ENCODE assay signal across 15 mouse cellular contexts in genomic region chr11:75072932-75073625, GRCm38 (mm10).
A peak's percentile ranks its signal among the peaks of the same experiment; 100 is the strongest.
DNase-seq lines count a peak whose midpoint lies in the region; ATAC-seq and TF ChIP-seq lines count a peak whose summit lies in the region.
"Had no signal": no experiment of that assay in that cellular context is flagged by ENCODE, and none has a peak within 500 bp of the region (broad histone marks: within the 10 kb centered on the region; RNA-seq: fewer than 3 reads in every experiment).

No protein-coding gene starts in this region.

- no peaks in the 10 kb centered on the region for H3K9me3 ChIP-seq in heart, embryonic 16.5 days (replicated peaks; ENCODE audit: control insufficient read depth, low read length)
- no peaks in the 10 kb centered on the region for H3K9me3 ChIP-seq in heart, embryonic 12.5 days (replicated peaks)
- no peaks in the 10 kb centered on the region for H3K9me3 ChIP-seq in stomach, embryonic 16.5 days (replicated peaks; ENCODE audit: control insufficient read depth, low read length)
- H3K9me3 ChIP-seq in stomach, postnatal 0 days (ENCODE audit: control insufficient read depth, low read length): no peaks in the 10 kb centered on the region
- H3K9me3 ChIP-seq in limb, embryonic 11.5 days (ENCODE audit: control insufficient read depth, low read length): no peaks in the 10 kb centered on the region

- TF ChIP-seq EP300 in stomach, postnatal 0 days (optimal IDR thresholded peaks at IDR 0.05): no peak

- no peak overlapping the region for H3K4me2 ChIP-seq in heart, embryonic 16.5 days (ENCODE audit: low read depth, low read length)
- H3K4me2 ChIP-seq in heart, embryonic 12.5 days: no peak overlapping the region
- H3K4me2 ChIP-seq in stomach, embryonic 16.5 days (ENCODE audit: low read depth, low read length): no peak overlapping the region
- H3K4me2 ChIP-seq in stomach, postnatal 0 days (replicated peaks; ENCODE audit: low read depth): no peak overlapping the region
- no peak overlapping the region for H3K4me2 ChIP-seq in limb, embryonic 11.5 days (ENCODE audit: low read depth, severe bottlenecking)

- no peaks in the 10 kb centered on the region for H3K36me3 ChIP-seq in heart, embryonic 16.5 days (ENCODE audit: control insufficient read depth, insufficient read depth)
- H3K36me3 ChIP-seq in heart, embryonic 12.5 days: 0 out of 2 replicates have a peak, but pooled peaks cover 3% of the 10 kb centered on the region
- H3K36me3 ChIP-seq in stomach, embryonic 16.5 days (ENCODE audit: control insufficient read depth, insufficient read depth, low read length): no peaks in the 10 kb centered on the region
- no peaks in the 10 kb centered on the region for H3K36me3 ChIP-seq in stomach, postnatal 0 days (ENCODE audit: control insufficient read depth, insufficient read depth, low read length)
- H3K36me3 ChIP-seq in limb, embryonic 11.5 days (ENCODE audit: control insufficient read depth, insufficient read depth, low read length): no peaks in the 10 kb centered on the region

- peaks cover 2% of the 10 kb centered on the region; the same call in 1 of the 2 replicates for H3K4me1 ChIP-seq in heart, embryonic 16.5 days (ENCODE audit: control insufficient read depth, insufficient read depth, low read length)
- H3K4me1 ChIP-seq in heart, embryonic 12.5 days (replicated peaks): 0 out of 2 replicates have a peak, but pooled peaks cover 12% of the 10 kb centered on the region
- H3K4me1 ChIP-seq in stomach, embryonic 16.5 days (ENCODE audit: control insufficient read depth, insufficient read depth, low read length): peaks cover 8% of the 10 kb centered on the region; the same call in 1 of the 2 replicates
- H3K4me1 ChIP-seq in stomach, postnatal 0 days (replicated peaks; ENCODE audit: control insufficient read depth, insufficient read depth): no peaks in the 10 kb centered on the region
- peaks cover 18% of the 10 kb centered on the region for H3K4me1 ChIP-seq in limb, embryonic 11.5 days (ENCODE audit: control insufficient read depth, insufficient read depth, low read length)

- H3K9ac ChIP-seq in heart, embryonic 16.5 days (ENCODE audit: low read length): no peak overlapping the region
- H3K9ac ChIP-seq in heart, embryonic 12.5 days: no peak overlapping the region
- no peak overlapping the region for H3K9ac ChIP-seq in stomach, embryonic 16.5 days (ENCODE audit: low read length)
- H3K9ac ChIP-seq in stomach, postnatal 0 days (ENCODE audit: low read length): no peak overlapping the region
- H3K9ac ChIP-seq in limb, embryonic 11.5 days (ENCODE audit: low read length): no peak overlapping the region

- TF ChIP-seq CTCF in stomach, postnatal 0 days (IDR thresholded peaks at IDR 0.05; ENCODE audit: low read depth): no peak

- no peak overlapping the region for H3K4me3 ChIP-seq in heart, embryonic 16.5 days (ENCODE audit: low read length)
- no peak overlapping the region for H3K4me3 ChIP-seq in heart, embryonic 12.5 days
- H3K4me3 ChIP-seq in stomach, embryonic 16.5 days (replicated peaks; ENCODE audit: low read length): no peak overlapping the region
- no peak overlapping the region for H3K4me3 ChIP-seq in stomach, postnatal 0 days (ENCODE audit: low read depth, low read length)
- H3K4me3 ChIP-seq in limb, embryonic 11.5 days (ENCODE audit: low read depth, low read length): no peak overlapping the region

- DNase-seq in stomach, postnatal 0 days (ENCODE audit: low spot score): no peak
- no peak for DNase-seq in limb, embryonic 11.5 days (ENCODE audit: low spot score)
- no peak for DNase-seq in spleen, postnatal 36 days (ENCODE audit: low spot score in 2 of 2)
- DNase-seq in thymus, adult 18-20 months: no peak
- DNase-seq: cerebellum, adult 8-10 months; kidney, adult 8-10 months; layer of hippocampus, postnatal 36 days; retina, postnatal 1 day; right cerebral cortex, postnatal 4 days had no signal

- WGBS in heart, embryonic 16.5 days: 61% methylated on average over 2 of the region's 2 CpGs
- WGBS in heart, embryonic 12.5 days: 54% methylated on average over 2 of the region's 2 CpGs
- 48% methylated on average over 2 of the region's 2 CpGs for WGBS in stomach, embryonic 16.5 days
- WGBS in stomach, postnatal 0 days: 44% methylated on average over 2 of the region's 2 CpGs
- 44% methylated on average over 2 of the region's 2 CpGs for WGBS in limb, embryonic 11.5 days

- ATAC-seq in heart, embryonic 16.5 days (replicated peaks; ENCODE audit: extremely low read depth, insufficient read depth, low FRiP score): no peak
- ATAC-seq in heart, embryonic 12.5 days (ENCODE audit: insufficient number of reproducible peaks, low FRiP score): no peak
- ATAC-seq in stomach, embryonic 16.5 days (ENCODE audit: insufficient read depth, low FRiP score): no peak
- ATAC-seq in stomach, postnatal 0 days (ENCODE audit: low FRiP score, low TSS enrichment): no peak
- ATAC-seq in limb, embryonic 11.5 days (ENCODE audit: insufficient number of reproducible peaks, low FRiP score, low TSS enrichment, low read depth): no peak
- ATAC-seq: forebrain, embryonic 14.5 days; hindbrain, postnatal 0 days; midbrain, embryonic 16.5 days had no signal

- peak overlapping the region; percentile 53 for H3K27ac ChIP-seq in heart, embryonic 16.5 days (ENCODE audit: low read length)
- no peak overlapping the region for H3K27ac ChIP-seq in heart, embryonic 12.5 days (ENCODE audit: poor library complexity, severe bottlenecking)
- 0 out of 2 replicates have a peak overlapping the region, but pooled peaks have one; percentile 34 for H3K27ac ChIP-seq in stomach, embryonic 16.5 days (ENCODE audit: low read length)
- H3K27ac ChIP-seq in stomach, postnatal 0 days (replicated peaks): no peak overlapping the region
- peak overlapping the region; percentile 76 for H3K27ac ChIP-seq in limb, embryonic 11.5 days (replicated peaks; ENCODE audit: low read depth, low read length)
- H3K27ac ChIP-seq: hindbrain, postnatal 0 days had no signal

- H3K27me3 ChIP-seq in heart, embryonic 16.5 days (ENCODE audit: control insufficient read depth, insufficient read depth, low read length): no peaks in the 10 kb centered on the region
- no peaks in the 10 kb centered on the region for H3K27me3 ChIP-seq in heart, embryonic 12.5 days (replicated peaks)
- no peaks in the 10 kb centered on the region for H3K27me3 ChIP-seq in stomach, embryonic 16.5 days (ENCODE audit: control insufficient read depth, insufficient read depth, low read length)
- H3K27me3 ChIP-seq in stomach, postnatal 0 days (ENCODE audit: control insufficient read depth, insufficient read depth, low read length): no peaks in the 10 kb centered on the region
- no peaks in the 10 kb centered on the region for H3K27me3 ChIP-seq in limb, embryonic 11.5 days (ENCODE audit: control insufficient read depth, insufficient read depth, low read length)

Comparison
In these comparisons a context has a peak if more than half of its experiments do, and no peak if none do; other contexts are left out.
1. H3K27ac ChIP-seq: peak in heart, embryonic 16.5 days (single experiment), stomach, embryonic 16.5 days (single experiment) and limb, embryonic 11.5 days (single experiment); none in heart, embryonic 12.5 days (single experiment) and stomach, postnatal 0 days (single experiment).